8 mouse cellular contexts compared by ENCODE assay signal in the genomic region with DNA sequence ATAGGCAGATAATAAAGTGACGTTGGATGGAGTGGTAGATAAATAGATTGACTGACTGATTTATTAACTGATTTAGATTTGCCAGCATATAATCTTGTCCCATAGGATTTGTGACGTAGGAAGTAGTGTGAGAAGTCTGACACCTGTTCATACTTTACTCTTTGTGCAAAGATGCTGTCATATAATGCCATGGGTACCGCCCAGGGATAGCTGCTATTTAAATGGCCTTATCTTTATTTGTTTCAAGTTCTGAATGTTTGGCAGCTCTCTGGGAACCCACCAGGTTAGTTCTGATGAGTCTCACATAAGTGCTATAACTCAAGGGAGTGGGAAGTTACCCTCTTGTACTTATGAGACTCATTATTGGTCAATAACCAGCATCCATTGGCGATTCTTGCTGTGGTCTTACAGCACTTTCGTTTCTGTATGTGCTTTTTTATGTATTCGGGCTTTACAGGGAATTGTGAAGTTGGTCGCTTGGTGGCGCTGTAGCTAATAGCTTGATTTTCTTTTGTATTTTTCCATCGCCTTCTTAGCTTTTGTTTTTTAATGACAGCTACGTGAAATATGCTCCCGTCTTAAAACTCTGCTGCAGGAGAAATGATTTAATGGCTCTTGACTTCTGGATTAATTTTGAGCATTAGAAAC. TPM values are rescaled to one million over a fixed set of nuclear protein-coding genes. Genes with fewer than 3 reads are reported as not detected.
A peak's percentile ranks its signal among the peaks of the same experiment; 100 is the strongest.
DNase-seq lines count a peak whose midpoint lies in the region; ATAC-seq and TF ChIP-seq lines count a peak whose summit lies in the region.

No protein-coding gene starts in this region.

- ATAC-seq in forebrain, embryonic 12.5 days (ENCODE audit: low FRiP score) = peak; percentile 41; the same call in 1 of the 2 replicates
- ATAC-seq in liver, embryonic 13.5 days (ENCODE audit: low read depth) = no peak
- ATAC-seq in neural tube, embryonic 12.5 days (ENCODE audit: low FRiP score, low read depth) = peak; percentile 56; the same call in 1 of the 2 replicates

- H3K27me3 ChIP-seq in C2C12 (ENCODE audit: control insufficient read depth, insufficient read depth, insufficient read length) = no peaks in the 10 kb centered on the region
- H3K27me3 ChIP-seq in forebrain, embryonic 12.5 days = no peaks in the 10 kb centered on the region
- H3K27me3 ChIP-seq in liver, embryonic 13.5 days = no peaks in the 10 kb centered on the region
- H3K27me3 ChIP-seq in neural tube, embryonic 12.5 days (replicated peaks) = no peaks in the 10 kb centered on the region

- peak overlapping the region; percentile 15 for H3K4me3 ChIP-seq in C2C12 (ENCODE audit: insufficient read depth, poor library complexity, severe bottlenecking)
- H3K4me3 ChIP-seq in forebrain, embryonic 12.5 days (replicated peaks) = no peak overlapping the region
- 0 out of 2 replicates have a peak overlapping the region, but pooled peaks have one; percentile 16 for H3K4me3 ChIP-seq in liver, embryonic 13.5 days (replicated peaks)
- no peak overlapping the region for H3K4me3 ChIP-seq in neural tube, embryonic 12.5 days

- no peak for TF ChIP-seq CTCF in C2C12 (IDR thresholded peaks at IDR 0.05; ENCODE audit: control insufficient read depth, insufficient read depth, insufficient read length)

- no peaks in the 10 kb centered on the region for H3K9me3 ChIP-seq in forebrain, embryonic 12.5 days
- no peaks in the 10 kb centered on the region for H3K9me3 ChIP-seq in liver, embryonic 13.5 days (replicated peaks)
- no peaks in the 10 kb centered on the region for H3K9me3 ChIP-seq in neural tube, embryonic 12.5 days

- no peak overlapping the region for H3K9ac ChIP-seq in forebrain, embryonic 12.5 days
- no peak overlapping the region for H3K9ac ChIP-seq in liver, embryonic 13.5 days
- no peak overlapping the region for H3K9ac ChIP-seq in neural tube, embryonic 12.5 days

- peak; percentile 65 for DNase-seq in c-Kit-positive CD71-negative TER-119-negative erythroid progenitor cells, embryonic 14.5 days (ENCODE audit: low read depth)
- peak; percentile 83 to 89 for DNase-seq in heart, postnatal 10 days
- DNase-seq in kidney, postnatal 36 days = peak; percentile 75 to 91
- DNase-seq in liver, embryonic 13.5 days = peak; percentile 12
- peak; percentile 13 for DNase-seq in testis, postnatal 14 days (ENCODE audit: low spot score)

- H3K4me1 ChIP-seq in forebrain, embryonic 12.5 days = no peaks in the 10 kb centered on the region; the same call in 1 of the 2 replicates
- 0 out of 2 replicates have a peak, but pooled peaks cover 6% of the 10 kb centered on the region for H3K4me1 ChIP-seq in liver, embryonic 13.5 days (replicated peaks)
- H3K4me1 ChIP-seq in neural tube, embryonic 12.5 days = no peaks in the 10 kb centered on the region

- H3ac ChIP-seq in C2C12 (ENCODE audit: control insufficient read depth, insufficient read length, low read depth) = no peak overlapping the region

- no peaks in the 10 kb centered on the region for H3K36me3 ChIP-seq in C2C12 (ENCODE audit: control insufficient read depth, insufficient read depth)
- H3K36me3 ChIP-seq in forebrain, embryonic 12.5 days (replicated peaks) = no peaks in the 10 kb centered on the region
- H3K36me3 ChIP-seq in liver, embryonic 13.5 days = no peaks in the 10 kb centered on the region
- H3K36me3 ChIP-seq in neural tube, embryonic 12.5 days = no peaks in the 10 kb centered on the region

- H3K4me2 ChIP-seq in forebrain, embryonic 12.5 days = peak overlapping the region; percentile 27; the same call in 1 of the 2 replicates
- H3K4me2 ChIP-seq in liver, embryonic 13.5 days = peak overlapping the region; percentile 30
- peak overlapping the region; percentile 31; the same call in 1 of the 2 replicates for H3K4me2 ChIP-seq in neural tube, embryonic 12.5 days (replicated peaks)

- no peaks in the 10 kb centered on the region for H3K79me2 ChIP-seq in C2C12 (ENCODE audit: control insufficient read depth, insufficient read depth)

- 32% methylated on average over 11 of the region's 11 CpGs for WGBS in forebrain, embryonic 12.5 days
- 19% methylated on average over 11 of the region's 11 CpGs for WGBS in liver, embryonic 13.5 days (ENCODE audit: insufficient replicate concordance)
- 28% methylated on average over 11 of the region's 11 CpGs for WGBS in neural tube, embryonic 12.5 days

- intact Hi-C loops in heart, postnatal 10 days (cut with DNase I) = loop anchor here (1.0 kb wide), 2 partner anchors 135 to 263 kb away; no protein-coding TSS in a partner anchor

- H3K79me3 ChIP-seq in C2C12 (ENCODE audit: low read depth) = no peaks in the 10 kb centered on the region

- H3K27ac ChIP-seq in forebrain, embryonic 12.5 days = no peak overlapping the region
- H3K27ac ChIP-seq in liver, embryonic 13.5 days = no peak overlapping the region
- H3K27ac ChIP-seq in neural tube, embryonic 12.5 days = no peak overlapping the region

TF ChIP-seq in C2C12, 6 proteins besides CTCF, POLR2A, EP300 and RAD21:
- no peak for TF ChIP-seq MYOG (IDR thresholded peaks at IDR 0.05; ENCODE audit: control insufficient read depth, extremely low read depth, insufficient read length)
- no peak for TF ChIP-seq MYOD1 (IDR thresholded peaks at IDR 0.05; ENCODE audit: control insufficient read depth, insufficient read length, low read depth)
- TF ChIP-seq FOSL1 (IDR thresholded peaks at IDR 0.05; ENCODE audit: insufficient read depth, low read length, poor library complexity, severe bottlenecking) = no peak
- no peak for TF ChIP-seq USF1 (IDR thresholded peaks at IDR 0.05; ENCODE audit: low read depth)
- no peak for TF ChIP-seq CEBPB (IDR thresholded peaks at IDR 0.05; ENCODE audit: low read depth)
- no peak for TF ChIP-seq MAX (IDR thresholded peaks at IDR 0.05)
TF ChIP-seq in C2C12: peak in this region for 0.

RNA-seq across cellular contexts. Expression of gene Cerkl, which starts 55.2 kb away (rescaled TPM):
- polyA plus RNA-seq in C2C12 (2012; fragmentation: generic; extraction: Trizol) = not detected
- 1.5 and 2.4 TPM in 2 replicates for polyA plus RNA-seq in forebrain, embryonic 12.5 days (2016; fragmentation: Nextera tagmentation; extraction: Ambion mirVana)
- total RNA-seq in heart, postnatal 10 days (2021) = 1 to 10 TPM; 1.2 to 1.5 TPM
- polyA plus RNA-seq in liver, embryonic 13.5 days (2015; fragmentation: Nextera tagmentation; extraction: Ambion mirVana) = 3.6 and 4.9 TPM in 2 replicates
- polyA plus RNA-seq in neural tube, embryonic 12.5 days (2016; fragmentation: Nextera tagmentation; extraction: Ambion mirVana) = 1.8 and 2.1 TPM in 2 replicates

RNA-seq across cellular contexts. Expression of gene Neurod1, which starts 55.2 kb away (rescaled TPM):
- not detected for polyA plus RNA-seq in C2C12 (2012; fragmentation: generic; extraction: Trizol)
- 44.3 and 46.8 TPM in 2 replicates for polyA plus RNA-seq in forebrain, embryonic 12.5 days (2016; fragmentation: Nextera tagmentation; extraction: Ambion mirVana)
- total RNA-seq in heart, postnatal 10 days (2021) = not detected
- polyA plus RNA-seq in liver, embryonic 13.5 days (2015; fragmentation: Nextera tagmentation; extraction: Ambion mirVana) = not detected in 2 replicates
- 46.3 and 60.2 TPM in 2 replicates for polyA plus RNA-seq in neural tube, embryonic 12.5 days (2016; fragmentation: Nextera tagmentation; extraction: Ambion mirVana)

Comparison
In these comparisons a context has a peak if more than half of its experiments do, and no peak if none do; other contexts are left out.
1. H3K4me3 ChIP-seq: peak in C2C12 (single experiment) and liver, embryonic 13.5 days (single experiment); none in forebrain, embryonic 12.5 days (single experiment) and neural tube, embryonic 12.5 days (single experiment).
2. DNase-seq: peak in every context shown above with its lines; median percentile 86 in heart, postnatal 10 days; 83 in kidney, postnatal 36 days; 65 in c-Kit-positive CD71-negative TER-119-negative erythroid progenitor cells, embryonic 14.5 days; 13 in testis, postnatal 14 days; 12 in liver, embryonic 13.5 days.
3. RNA of gene Neurod1, which starts 55.2 kb away (polyA plus RNA-seq): 46.3 to 60.2 TPM in neural tube, embryonic 12.5 days and 44.3 to 46.8 TPM in forebrain, embryonic 12.5 days; not detected in liver, embryonic 13.5 days and not detected in C2C12 (single experiment); every median in the first group is over 10 times any median in the second.
4. Peak in every context shown above with its lines, with median percentiles within 50 percentile points of each other: H3K4me2 ChIP-seq.